Mouse (Mus musculus) kidney, adult 8-10 months (tissue): ENCODE measurements around the gene Med23.
A peak's percentile ranks its signal among the peaks of the same experiment; 100 is the strongest.

Experiments
- DNase-seq, 2 experiments: peaks; one replicate each; pipeline ENCODE4 v3.0.0; 2022

Gene Med23

DNA sequence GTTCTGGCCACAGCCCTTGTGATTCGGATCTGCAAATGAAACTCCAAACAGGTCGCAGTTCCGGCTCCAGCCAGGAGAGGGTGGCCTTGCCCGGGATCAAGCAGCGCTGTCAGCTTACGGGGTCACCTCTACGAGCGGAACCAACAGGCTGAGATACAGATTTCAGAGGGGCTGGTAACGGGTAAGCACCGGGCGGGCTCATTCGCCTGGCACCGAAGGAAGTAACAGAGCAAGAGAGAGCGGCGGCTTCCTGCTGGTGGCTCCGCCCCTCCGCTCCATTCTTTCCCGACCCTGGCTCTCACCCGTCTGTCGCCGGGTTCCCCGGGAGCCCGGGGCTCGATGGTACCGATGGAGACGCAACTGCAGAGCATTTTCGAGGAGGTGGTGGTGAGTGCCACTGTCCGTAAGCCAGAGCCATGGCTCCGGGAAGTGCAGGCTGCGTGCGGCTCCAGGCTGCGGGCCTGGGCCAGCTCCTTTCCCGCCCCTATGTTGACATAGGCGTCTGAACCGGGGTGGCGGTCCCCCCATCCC lies at the start of gene Med23:
TSS of gene Med23 (plus strand) at position 227 of the 531 bp plus-strand sequence.
- peak; percentile 98 to 99 for DNase-seq

DNA sequence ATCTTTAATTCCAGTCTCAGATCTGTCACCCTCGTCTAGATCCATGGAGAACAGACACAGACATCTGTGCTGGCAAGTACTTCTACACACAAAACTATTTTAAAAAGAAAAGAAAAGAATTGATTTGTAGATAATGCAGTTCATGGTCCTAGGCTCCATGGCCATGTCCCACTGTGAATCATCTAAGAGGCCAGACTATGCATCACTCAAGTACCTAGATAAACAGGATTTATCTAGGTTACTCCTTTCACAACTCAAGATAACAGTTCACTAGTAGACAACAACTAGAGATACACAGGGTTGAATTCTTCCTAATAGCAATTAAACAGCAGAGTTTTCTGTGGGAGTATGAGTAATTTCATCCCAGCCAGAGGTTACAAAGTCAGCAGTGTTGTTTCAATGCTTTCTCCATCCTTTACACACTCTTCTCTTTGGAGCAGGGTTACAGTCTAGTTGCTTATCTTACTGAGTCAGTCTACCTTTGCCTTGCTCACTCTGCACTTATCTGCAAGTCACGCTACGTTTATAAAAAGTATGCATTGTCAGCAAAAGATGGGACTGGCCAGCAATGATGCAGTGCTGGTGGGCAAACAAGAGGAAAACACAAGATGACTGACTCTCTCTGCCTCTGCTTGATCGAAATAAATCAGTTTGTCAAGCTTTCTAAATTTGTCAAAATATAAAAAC lies 47.7 kb upstream of the Med23 start:
- DNase-seq = no peak

DNA sequence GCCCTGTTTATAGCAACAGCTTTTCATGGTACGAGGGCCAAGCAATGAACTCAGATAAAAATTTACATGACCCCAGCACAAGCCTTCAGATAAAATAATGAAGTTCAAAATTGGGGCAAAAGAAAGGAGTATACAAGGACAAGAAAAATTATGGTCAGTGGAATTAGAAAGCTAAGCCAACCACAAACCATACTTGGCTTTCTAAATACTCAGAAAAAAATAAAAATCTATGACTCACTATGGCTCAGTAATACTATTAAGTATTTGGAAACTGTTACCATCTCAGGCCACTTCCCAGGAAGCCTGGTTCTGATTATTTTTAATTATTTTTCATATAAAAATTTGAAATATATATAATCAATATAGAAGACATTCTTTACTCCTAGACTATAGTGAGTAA lies 46.9 kb upstream of the Med23 start:
- DNase-seq = no peak

DNA sequence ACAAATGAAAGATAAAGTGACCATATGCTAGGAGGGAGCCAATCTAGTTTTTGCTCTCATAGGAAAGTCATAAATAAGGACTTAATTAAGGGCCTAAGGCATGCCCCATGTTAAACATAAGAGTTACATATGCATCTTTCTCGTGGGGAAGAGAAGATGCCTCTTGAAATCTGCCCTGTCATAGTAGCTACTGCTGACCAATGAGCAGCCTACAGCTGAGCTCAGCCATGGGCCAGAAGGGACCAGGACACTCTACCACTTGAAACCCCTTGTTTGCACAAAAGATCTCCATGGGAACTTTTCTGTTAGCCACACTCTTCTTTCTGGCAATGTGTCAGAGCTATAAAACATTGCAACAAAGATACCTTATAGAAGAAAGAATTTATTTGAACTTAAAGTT lies 46.5 kb upstream of the Med23 start:
- no peak for DNase-seq

GRCm38 (mm10) chr10:24823697-24824535 lies 45.9 kb upstream of the Med23 start:
- DNase-seq = no peak

DNA sequence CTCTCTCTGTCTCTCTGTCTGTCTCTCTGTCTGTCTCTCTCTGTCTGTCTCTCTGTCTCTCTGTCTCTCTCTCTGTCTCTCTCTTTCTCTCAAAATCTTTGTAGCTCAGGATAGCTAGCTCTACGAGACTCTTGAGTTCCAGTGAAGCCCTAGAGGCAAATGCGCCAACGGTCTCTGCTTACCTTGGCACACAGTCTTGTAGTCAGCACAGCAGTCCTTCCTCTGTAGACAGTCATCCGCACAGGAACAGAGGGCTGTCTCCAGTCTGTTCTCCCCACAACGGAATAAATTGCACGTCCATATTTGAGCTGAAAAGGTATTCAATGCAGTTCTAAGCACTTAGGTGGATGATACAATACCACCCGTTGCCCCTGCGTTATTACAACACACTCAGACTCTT lies 45.2 kb upstream of the Med23 start:
- DNase-seq = no peak

GRCm38 (mm10) chr10:24825456-24826081 lies 44.2 kb upstream of the Med23 start:
- no peak for DNase-seq

GRCm38 (mm10) chr10:24826130-24826529 lies 43.7 kb upstream of the Med23 start:
- no peak for DNase-seq

- DNase-seq = no peak
Measured at GRCm38 (mm10) chr10:24828136-24828535, 41.6 kb upstream of the Med23 start.

DNA sequence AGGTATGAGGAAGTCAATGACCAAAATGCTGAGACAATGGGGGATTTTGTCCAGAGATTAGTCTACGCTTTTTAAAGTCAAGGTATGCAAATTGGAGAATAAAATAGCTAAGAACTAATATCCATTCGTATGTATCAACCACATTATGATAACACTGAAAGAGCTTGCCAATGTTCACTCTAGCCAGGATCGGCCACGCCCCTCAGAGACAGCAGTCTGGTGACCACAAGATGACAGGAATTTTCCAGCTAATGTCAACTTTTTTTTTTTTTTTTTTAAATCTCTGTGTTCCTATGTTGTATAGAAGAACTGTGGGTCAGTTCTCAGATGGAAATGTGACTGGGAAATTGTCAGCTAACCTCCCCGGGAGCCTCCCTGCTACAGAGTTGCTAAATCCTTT lies 39.3 kb upstream of the Med23 start:
- no peak for DNase-seq

- peak in 1 of 2 experiments; percentile 26 for DNase-seq
Measured at GRCm38 (mm10) chr10:24831377-24832095, 38.2 kb upstream of the Med23 start.

DNA sequence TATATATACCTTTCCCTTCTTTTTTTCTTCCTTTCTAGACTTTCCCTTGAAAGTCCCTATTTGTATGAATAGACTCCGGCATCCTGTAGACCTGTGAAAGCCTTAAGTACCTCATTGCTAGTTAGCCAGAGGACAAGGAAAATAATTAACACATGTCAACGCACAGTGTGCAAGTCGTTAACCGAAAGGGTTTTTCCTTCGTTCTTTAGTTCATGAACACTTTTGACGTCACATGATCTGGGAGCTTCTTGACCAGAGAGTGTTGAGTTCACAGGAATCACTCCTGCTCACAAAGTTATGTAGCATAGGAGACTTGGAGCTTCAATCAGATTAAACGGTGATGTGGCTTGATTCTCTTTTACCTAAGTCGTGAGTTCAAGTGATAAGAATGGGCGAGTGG lies 37.5 kb upstream of the Med23 start:
- peak in 1 of 2 experiments; percentile 63 for DNase-seq

GRCm38 (mm10) chr10:24834634-24835371 lies 35.0 kb upstream of the Med23 start:
- no peak for DNase-seq

GRCm38 (mm10) chr10:24835702-24836342 lies 34.0 kb upstream of the Med23 start:
- DNase-seq = peak; percentile 41 to 45

GRCm38 (mm10) chr10:24836366-24837038 lies 33.3 kb upstream of the Med23 start:
- DNase-seq = no peak

- no peak for DNase-seq
Measured at GRCm38 (mm10) chr10:24840795-24841194, 29.0 kb upstream of the Med23 start.

- DNase-seq = peak; percentile 50 to 58
Measured at GRCm38 (mm10) chr10:24841998-24842397, 27.8 kb upstream of the Med23 start.

- peak in 1 of 2 experiments; percentile 22 for DNase-seq
Measured at GRCm38 (mm10) chr10:24842676-24843075, 27.1 kb upstream of the Med23 start, which contains the start of gene Enpp3. Enpp3 (minus strand) TSS chr10:24842823.

- DNase-seq = no peak
Measured at GRCm38 (mm10) chr10:24863146-24863545, 6.6 kb upstream of the Med23 start.

DNA sequence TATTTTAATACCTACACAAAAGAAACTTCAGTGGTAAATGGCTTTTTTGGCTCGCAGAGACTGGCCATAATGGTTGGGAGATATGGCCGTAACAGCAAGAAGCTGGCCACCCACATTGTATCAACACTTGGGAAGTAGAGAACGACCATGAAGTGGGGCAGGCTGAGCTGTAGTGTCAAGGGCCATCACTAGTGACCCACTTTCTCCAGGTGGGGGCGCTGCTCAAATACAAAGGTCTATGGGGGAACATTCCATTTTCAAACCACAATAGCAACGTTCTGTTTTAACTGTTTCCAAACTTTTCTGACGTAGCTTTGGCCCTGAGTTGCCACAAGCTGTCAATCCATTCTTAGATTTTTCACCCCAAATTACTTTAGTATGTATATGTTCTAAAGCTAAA lies 5.4 kb upstream of the Med23 start:
- no peak for DNase-seq

- DNase-seq = no peak
Measured at GRCm38 (mm10) chr10:24873624-24874023, 3.8 kb downstream of the Med23 start.
